Mouse (Mus musculus) urinary bladder, postnatal 10 days (tissue): ENCODE data around the gene Ank.

ENCODE experiments used
- DNase-seq: peaks from one replicate; pipeline ENCODE4 v3.0.0; 2022; ENCODE audit warnings: low spot score

Ank gene

DNA sequence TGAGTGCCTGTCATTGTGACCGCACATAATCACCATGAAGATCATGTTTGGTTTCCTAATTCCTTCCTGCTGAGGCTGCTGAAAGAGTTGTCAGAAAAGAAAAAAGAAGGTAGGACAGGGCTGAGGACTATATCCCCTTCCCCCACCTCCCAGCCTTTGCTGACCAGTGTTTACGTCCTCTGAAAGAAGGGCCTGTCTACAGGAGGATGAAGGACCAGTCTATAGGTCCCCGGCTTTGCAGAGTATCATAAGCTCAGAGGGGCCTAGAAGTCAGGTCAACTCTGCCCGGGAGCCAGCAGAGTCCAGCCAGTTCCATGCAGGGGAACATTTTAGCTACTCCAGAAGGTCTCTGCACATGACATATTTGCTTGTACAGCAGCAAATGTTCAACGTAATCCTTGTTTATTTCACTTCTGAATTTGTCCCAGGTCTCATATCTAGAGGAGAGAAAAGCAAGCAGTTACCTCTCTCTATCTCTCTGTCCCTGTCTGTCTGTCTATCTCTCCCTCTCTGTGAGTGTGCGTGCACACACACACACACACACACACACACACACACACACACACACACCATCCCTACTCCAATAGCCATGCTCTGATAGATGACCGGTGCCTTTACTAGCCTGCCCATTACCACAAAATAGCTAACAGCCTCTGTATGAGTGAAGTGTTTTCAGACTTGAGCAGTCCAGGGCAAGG is 31.0 kb downstream of the Ank start:
- no peak for DNase-seq

DNA sequence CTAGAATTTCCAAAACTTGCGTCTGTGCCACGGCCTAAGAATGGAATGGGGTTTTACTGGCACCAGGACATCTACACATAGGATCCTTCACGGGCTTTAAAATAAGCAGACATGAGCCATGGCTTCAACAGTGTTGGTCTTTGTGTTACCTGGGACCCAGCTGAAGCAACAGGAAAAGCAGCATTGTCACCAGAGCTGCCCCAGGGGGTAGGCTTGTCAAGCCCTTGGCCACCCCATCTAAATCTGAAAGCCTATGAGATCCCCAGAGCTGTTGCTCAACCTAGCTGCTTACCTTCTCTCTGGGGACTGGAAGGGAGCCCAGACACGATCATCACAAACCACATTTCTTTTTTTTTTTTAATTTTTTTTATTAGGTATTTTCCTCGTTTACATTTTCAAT is 31.6 kb downstream of the Ank start:
- no peak for DNase-seq

DNA sequence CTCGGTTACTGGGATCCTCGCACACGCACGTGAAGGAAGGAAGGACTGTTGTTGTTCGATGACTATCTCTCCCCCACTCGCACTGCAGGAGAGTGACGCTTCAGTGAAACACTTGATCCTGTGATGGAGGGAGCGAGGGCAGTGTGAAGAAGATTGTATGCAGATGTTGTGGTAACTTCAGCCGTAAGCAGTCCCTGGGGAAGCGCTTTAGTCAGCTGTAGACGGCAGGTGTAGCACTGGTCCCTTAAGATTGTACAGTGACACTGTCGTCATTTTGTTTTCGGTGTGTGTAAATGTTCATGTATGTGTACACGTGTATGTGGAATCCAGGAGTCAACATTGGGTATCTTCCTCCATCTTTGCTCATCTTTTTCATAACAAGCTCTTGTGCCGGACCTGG is 33.9 kb downstream of the Ank start:
- DNase-seq = no peak

DNA sequence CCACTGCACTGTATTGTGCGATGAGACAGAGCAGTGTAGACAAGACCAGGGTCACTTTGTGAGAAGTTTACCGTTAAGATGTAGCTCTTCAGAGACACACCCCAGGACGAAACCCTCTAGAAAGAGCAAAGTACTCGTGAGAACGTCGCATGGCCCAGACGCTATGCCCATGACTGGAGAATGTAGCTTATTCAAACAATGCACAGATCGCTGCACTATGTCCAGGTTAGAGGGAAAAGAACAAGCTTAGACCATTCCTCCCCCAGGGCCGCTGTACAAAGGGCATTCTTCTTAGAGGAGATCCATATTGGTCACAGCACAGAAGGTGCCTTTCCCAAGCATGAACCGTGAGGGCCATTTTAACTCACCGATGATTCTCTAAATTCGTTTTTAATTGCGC is 35.9 kb downstream of the Ank start:
- DNase-seq = no peak

DNA sequence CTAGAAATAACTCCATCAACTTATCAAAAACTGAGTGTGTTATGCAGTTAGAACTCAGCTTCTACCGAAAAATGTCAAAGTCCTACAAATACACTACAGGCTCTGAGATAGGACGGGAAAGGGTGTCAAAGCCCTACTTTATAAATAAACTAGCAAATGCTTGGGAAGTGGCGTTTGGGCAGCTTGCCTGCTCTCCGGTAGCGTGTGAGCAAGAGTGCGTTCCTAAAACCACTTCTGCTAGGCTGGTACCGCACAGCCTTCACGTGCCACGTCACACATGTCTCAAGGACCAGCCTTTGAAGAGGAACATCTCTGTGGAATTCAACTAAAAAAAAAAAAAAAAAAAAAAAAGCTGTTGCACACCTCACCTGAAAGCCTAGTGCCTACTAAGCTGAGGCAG is 36.7 kb downstream of the Ank start:
- DNase-seq = no peak

DNA sequence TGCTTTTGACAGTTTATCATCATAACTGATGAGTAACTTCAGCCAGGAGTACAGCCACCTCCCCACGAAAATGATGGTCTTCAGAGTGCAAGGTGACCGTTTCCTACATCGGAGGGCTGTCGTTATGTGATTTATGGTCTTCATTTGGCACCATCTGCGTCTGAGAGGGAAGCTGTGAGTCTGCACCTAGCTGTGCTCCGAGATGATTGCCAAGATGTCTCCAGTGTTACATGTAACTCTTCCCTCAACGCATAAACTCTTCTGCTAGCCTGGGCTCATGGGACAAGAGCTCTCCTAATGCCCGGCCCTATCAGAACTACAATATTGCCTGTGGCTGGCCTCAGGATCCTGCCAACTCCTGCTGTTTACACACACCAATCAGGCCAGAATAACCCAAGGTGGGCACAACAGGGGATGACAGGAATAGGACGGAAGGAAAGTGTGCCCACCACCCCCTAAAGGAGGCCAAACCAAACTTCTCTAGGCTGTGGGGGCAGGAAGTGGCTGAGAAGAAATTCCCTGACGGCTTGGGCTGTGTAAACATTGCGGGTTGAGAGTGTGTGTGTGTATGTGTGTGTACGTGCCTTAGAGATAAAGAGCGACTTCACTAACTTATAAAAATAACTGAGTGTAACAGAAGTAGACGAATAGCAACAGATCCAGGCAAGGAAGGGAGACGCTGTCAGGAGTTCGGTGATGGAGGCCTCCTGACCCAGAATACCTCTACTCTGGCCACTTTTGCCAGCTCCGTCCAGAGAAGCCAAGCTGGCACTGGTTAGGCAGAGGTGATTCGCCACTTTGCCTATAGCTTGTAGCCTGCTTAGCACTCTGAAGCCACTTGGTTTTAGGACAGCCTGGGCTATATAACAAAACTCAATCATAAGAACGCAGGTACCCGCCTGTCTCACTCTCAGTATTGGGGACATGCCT is 37.6 kb downstream of the Ank start:
- no peak for DNase-seq

DNA sequence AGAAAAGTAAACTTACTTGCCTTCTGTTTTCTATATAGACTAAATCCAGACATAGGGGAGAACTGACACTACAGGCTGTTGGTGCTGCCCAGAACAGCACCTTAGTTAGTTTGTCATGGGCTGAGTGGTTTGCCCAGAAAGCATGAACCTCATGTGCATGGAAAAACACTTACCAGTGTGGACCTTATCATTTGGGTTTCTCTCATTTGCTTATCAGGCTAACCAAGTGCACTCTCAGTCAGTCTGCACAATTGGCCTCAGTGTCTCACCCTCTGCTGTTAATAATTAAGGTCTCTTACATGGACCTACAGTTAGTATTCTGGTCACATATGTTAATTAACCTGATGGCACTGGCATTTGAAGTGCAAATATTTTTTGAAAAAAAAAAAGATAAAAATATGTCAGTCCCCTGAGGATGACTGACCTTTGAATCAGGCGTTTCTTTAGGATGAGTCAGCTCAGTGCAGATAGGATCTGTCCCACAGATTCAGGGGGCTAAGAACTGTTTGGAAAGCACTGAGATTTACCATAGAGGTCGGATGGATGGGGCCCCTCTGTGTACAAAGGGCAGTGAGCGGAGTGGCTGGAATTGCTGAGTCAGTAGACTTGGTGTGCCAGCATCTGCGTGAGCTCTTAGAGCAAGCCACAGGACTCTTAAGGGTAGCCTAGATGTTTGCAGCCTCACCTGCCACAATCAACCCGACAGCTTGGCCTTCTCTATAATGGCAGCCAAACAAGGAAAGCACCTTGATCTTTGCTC is 39.8 kb downstream of the Ank start:
- DNase-seq = no peak

- DNase-seq = no peak
These were observed 40.6 kb downstream of the Ank start for GRCm38 (mm10) chr15:27506893-27507596.

- no peak for DNase-seq
These were observed 41.7 kb downstream of the Ank start for GRCm38 (mm10) chr15:27508169-27508568.

- DNase-seq = no peak
These were observed 42.5 kb downstream of the Ank start for GRCm38 (mm10) chr15:27508982-27509381.

DNA sequence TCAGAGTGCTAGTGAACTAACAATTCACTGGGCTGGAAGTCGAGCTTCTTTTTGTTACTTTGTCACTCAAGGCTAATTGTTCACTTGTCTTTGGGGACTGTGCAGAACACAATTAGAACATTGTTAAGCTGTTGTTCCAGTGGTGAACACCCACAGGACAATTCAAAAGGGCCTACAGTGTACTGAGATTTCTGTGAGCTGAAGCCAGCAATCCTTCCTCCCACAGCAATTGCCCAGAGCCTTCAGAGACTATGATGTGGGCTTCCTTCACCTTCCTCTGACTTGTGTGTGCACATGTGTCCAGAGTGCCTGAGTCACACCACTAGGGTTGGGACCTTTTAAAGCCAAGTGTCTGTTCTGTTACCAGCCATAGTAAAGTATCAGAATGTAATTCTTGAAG is 50.5 kb downstream of the Ank start:
- no peak for DNase-seq

DNA sequence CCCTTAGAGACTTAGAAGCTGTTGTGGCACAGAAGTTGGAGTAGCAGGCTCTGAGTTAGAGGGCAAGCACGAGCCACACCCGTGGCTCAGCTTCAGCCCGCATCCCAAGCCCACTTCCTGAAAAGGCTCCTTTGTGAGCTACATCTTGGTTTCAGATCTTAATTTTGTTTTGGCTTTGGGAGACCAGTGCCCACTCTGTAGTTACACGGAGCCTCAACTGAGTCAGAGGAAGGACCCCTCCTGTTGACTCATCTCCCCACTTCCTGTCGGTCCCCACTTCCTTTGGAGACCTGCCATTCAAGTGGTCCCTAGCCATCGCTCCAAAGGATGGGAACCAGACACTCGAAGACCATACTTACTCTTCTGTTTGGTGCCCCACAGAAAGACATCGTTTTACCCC is 51.5 kb downstream of the Ank start:
- DNase-seq = no peak

GRCm38 (mm10) chr15:27519857-27520256 is 53.4 kb downstream of the Ank start:
- no peak for DNase-seq

- no peak for DNase-seq
These were observed 58.9 kb downstream of the Ank start for GRCm38 (mm10) chr15:27525233-27526005.

GRCm38 (mm10) chr15:27528896-27529295 is 62.4 kb downstream of the Ank start:
- DNase-seq = no peak

DNA sequence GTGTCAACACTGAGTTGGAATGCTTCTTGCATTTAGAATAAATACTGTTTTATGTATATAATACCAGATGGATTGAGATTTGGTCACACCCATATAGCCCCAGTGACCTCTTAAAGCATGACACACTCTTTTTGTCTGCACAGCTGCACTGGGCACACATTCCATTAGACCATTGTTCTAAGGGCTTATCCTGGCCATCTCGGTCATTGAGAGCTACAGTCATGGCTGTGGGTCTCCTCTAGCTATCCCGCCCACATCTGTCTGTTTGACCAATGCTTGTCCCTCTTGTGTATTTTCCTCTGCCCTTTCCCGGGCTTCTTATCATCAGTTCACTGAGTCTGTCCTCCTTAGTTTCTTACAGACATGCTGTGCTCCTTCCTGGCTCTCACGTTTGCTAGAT is 63.5 kb downstream of the Ank start:
- DNase-seq = no peak

DNA sequence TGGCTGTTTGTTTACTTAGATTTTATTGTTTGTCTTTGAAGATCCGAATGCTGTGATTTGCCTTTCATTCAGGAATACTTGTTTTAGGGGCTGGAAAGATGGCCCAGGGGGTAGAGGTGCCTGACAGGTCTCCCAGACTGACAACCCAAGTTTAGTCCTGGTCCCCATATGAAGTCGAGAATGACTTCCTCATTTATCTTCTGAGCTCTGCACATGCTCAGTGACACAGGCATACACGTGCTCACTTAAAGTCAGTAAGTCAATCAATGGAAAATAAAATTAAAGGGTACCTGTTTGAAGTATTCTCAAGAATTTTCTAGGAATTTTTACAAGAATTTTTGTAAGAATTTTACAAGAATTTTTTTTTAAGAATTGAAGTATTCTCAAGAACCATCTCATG is 66.6 kb downstream of the Ank start:
- DNase-seq = no peak

DNA sequence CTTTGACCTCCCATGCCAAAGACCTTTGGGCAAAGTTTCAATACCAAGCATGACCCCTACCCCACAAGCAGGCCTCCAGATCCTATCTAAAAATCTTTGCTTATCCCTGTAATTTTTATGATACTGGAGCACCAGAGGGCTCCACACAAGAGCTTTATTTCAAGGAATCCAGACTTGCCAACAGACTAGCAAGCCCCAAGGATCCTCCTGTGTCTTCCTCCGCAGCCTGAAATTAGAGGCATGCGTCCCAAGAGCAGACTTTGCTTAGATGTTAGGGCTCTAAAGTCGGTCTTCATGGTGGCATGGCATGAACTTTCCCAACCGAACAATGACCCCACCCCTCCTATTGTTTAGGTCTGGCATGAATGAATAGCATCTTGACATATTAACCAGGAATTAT is 69.2 kb downstream of the Ank start:
- DNase-seq = no peak

DNA sequence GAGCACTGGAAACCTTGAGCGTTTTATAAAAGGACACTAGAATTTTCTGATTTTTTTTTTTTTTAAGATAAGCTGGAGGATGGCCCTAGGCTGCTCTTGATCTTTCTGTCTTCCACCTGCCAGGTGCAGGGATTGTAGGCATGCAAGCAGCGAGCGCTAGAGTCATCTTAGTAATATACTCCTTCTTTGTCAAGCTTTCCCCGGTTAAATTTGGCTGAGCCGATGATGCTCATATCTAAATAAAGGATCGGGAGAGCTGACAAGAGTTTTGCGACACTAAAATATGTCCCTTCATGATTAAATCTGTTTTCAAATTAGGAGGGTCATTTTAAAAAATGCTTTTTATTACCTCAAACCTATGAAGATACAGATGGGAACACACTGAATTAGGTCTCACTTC is 69.7 kb downstream of the Ank start:
- DNase-seq = no peak

- no peak for DNase-seq
These were observed 70.3 kb downstream of the Ank start for GRCm38 (mm10) chr15:27536771-27537170.

GRCm38 (mm10) chr15:27537519-27538223 is 71.2 kb downstream of the Ank start:
- DNase-seq = no peak
